Mouse (Mus musculus) intestine, postnatal 0 days (tissue): Measurements from ENCODE around the gene Magi1. TPM values are rescaled to one million over a fixed set of nuclear protein-coding genes. Genes with fewer than 3 reads are reported as not detected.
A peak's percentile ranks its signal among the peaks of the same experiment; 100 is the strongest.

Experiments used
- ATAC-seq: fragments of 200-750 bp; cut with Nextera tagmentation; 2 replicates; pipeline ENCODE4 v1.8.0; 2017; ENCODE audit warnings: mild to moderate bottlenecking, moderate TSS enrichment, moderate library complexity
- H3K27ac ChIP-seq: fragments of 300-500 bp; sonication (generic); 2 replicates; pipeline ENCODE4 v1.5.1; 2014; ENCODE audit warnings: mild to moderate bottlenecking, low read depth, low read length, moderate library complexity
- H3K27me3 ChIP-seq: fragments of 300-500 bp; sonication (generic); replicated peaks from 2 replicates; pipeline ENCODE4 v1.6.1; 2014; ENCODE audit warnings: low read length, mixed read lengths; ENCODE audit not compliant: control insufficient read depth, insufficient read depth
- H3K36me3 ChIP-seq: fragments of 300-500 bp; sonication (generic); 2 replicates; pipeline ENCODE4 v1.6.1; 2014; ENCODE audit warnings: mild to moderate bottlenecking, moderate library complexity; ENCODE audit not compliant: control insufficient read depth, insufficient read depth
- H3K4me1 ChIP-seq: fragments of 300-500 bp; sonication (generic); replicated peaks from 2 replicates; pipeline ENCODE4 v1.6.1; 2014; ENCODE audit warnings: antibody characterized with exemption, low read length, mixed read lengths; ENCODE audit not compliant: control insufficient read depth, insufficient read depth
- H3K4me2 ChIP-seq: fragments of 300-500 bp; sonication (generic); replicated peaks from 2 replicates; pipeline ENCODE4 v1.6.1; 2014; ENCODE audit warnings: low read depth, mild to moderate bottlenecking, moderate library complexity
- H3K4me3 ChIP-seq: fragments of 300-500 bp; sonication (generic); 2 replicates; pipeline ENCODE4 v1.5.1; 2014; ENCODE audit warnings: low read depth, low read length
- H3K9ac ChIP-seq: fragments of 300-500 bp; sonication (generic); 2 replicates; pipeline ENCODE4 v1.6.1; 2014; ENCODE audit warnings: mild to moderate bottlenecking, low read depth, low read length
- H3K9me3 ChIP-seq: fragments of 300-500 bp; sonication (generic); 2 replicates; pipeline ENCODE4 v1.6.1; 2016; ENCODE audit warnings: mixed run types; ENCODE audit not compliant: control insufficient read depth
- CTCF ChIP-seq: sonication (generic); IDR thresholded peaks from 2 replicates; pipeline ENCODE4 v1.5.1; 2016; ENCODE audit warnings: low read depth, mild to moderate bottlenecking, control low read depth, antibody characterized with exemption, moderate library complexity
- WGBS: fragments of 180-500 bp; shearing (Covaris S2); extraction: QIAGEN DNeasy Blood & Tissue Kit; methylation state at CpG from one replicate; pipeline ENCODE4 v1.1.7; 2014; 5-methylcytosine and 5-hydroxymethylcytosine counted together
- polyA plus RNA-seq: library from polyadenylated mRNA; unstranded; fragments of >200 nt; fragmentation: Nextera tagmentation; extraction: Ambion mirVana; gene quantifications from 2 replicates; pipeline ENCODE4 v1.2.1, GENCODE M21; 2015

The Magi1 gene
- polyA plus RNA-seq, 1 experiment from 2014 or later, result 4.2 TPM

DNA sequence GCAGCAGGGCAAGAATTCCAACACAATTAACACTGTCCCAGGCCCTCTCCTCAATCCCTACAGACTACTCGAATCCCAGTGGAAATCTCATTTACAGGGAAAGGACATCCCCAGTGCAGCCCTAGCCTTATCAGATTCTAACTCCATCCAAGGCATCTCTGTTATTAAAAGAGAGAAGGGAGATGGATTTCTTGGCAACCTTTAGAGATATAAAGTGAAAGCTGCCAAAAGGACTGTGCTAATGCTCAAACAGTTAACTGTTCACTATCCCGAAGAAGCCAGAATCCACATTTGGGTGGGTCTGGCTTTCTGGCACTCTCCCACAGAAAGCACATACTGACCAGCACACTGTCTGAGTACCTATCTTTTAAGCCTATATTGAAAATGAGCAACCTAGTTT lies 159.4 kb downstream of the Magi1 start:
- H3K27ac ChIP-seq, result no peak overlapping the region
- H3K9ac ChIP-seq, result no peak overlapping the region
- WGBS, result 41% methylated on average over 2 of the region's 2 CpGs
- no peak for ATAC-seq
- H3K36me3 ChIP-seq, result no peaks in the 10 kb centered on the region
- H3K27me3 ChIP-seq, result no peaks in the 10 kb centered on the region
- no peak overlapping the region for H3K4me3 ChIP-seq
- peaks cover 4% of the 10 kb centered on the region for H3K4me1 ChIP-seq
- no peaks in the 10 kb centered on the region for H3K9me3 ChIP-seq
- no peak overlapping the region for H3K4me2 ChIP-seq
- TF ChIP-seq CTCF, result no peak

GRCm38 (mm10) chr6:94122566-94123150 lies 161.1 kb downstream of the Magi1 start:
- Histone ChIP-seq H3K4me1 (peaks cover 4% of the 10 kb centered on the region; the same call in 1 of the 2 replicates), H3K27ac (no peak overlapping the region), H3K9ac (no peak overlapping the region), H3K4me2 (no peak overlapping the region), H3K9me3 (no peaks in the 10 kb centered on the region), H3K27me3 (no peaks in the 10 kb centered on the region), H3K4me3 (no peak overlapping the region), H3K36me3 (no peaks in the 10 kb centered on the region)
- no peak for ATAC-seq
- 64% methylated on average over 8 of the region's 8 CpGs for WGBS
- TF ChIP-seq CTCF, result no peak

DNA sequence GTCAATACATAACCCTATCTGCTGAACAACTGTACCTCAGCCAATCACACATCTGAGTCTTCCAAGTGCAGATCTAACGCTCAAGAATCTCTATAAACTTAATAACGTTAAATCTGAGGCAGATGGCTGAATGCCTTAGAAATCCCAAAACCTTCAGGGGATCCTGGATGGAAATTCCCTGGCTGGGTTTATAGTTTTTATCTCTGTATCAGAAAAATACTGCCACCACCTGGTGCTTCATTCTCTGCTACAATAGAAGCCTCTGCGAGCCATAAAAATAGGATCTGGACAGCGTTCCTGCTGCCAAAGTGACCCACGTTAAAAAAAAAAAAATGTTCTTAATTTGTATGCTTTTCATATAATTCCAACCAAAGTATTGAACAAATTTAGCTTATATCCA lies 162.2 kb downstream of the Magi1 start:
- no peak overlapping the region for H3K4me3 ChIP-seq
- H3K27me3 ChIP-seq, result no peaks in the 10 kb centered on the region
- no peaks in the 10 kb centered on the region for H3K9me3 ChIP-seq
- ATAC-seq, result no peak
- 0 out of 2 replicates have a peak, but pooled peaks have one; percentile 5 for TF ChIP-seq CTCF
- no peak overlapping the region for H3K27ac ChIP-seq
- peaks cover 4% of the 10 kb centered on the region; the same call in 1 of the 2 replicates for H3K4me1 ChIP-seq
- 49% methylated on average over 5 of the region's 5 CpGs for whole genome bisulfite sequencing
- H3K9ac ChIP-seq, result no peak overlapping the region
- no peaks in the 10 kb centered on the region for H3K36me3 ChIP-seq
- H3K4me2 ChIP-seq, result no peak overlapping the region

DNA sequence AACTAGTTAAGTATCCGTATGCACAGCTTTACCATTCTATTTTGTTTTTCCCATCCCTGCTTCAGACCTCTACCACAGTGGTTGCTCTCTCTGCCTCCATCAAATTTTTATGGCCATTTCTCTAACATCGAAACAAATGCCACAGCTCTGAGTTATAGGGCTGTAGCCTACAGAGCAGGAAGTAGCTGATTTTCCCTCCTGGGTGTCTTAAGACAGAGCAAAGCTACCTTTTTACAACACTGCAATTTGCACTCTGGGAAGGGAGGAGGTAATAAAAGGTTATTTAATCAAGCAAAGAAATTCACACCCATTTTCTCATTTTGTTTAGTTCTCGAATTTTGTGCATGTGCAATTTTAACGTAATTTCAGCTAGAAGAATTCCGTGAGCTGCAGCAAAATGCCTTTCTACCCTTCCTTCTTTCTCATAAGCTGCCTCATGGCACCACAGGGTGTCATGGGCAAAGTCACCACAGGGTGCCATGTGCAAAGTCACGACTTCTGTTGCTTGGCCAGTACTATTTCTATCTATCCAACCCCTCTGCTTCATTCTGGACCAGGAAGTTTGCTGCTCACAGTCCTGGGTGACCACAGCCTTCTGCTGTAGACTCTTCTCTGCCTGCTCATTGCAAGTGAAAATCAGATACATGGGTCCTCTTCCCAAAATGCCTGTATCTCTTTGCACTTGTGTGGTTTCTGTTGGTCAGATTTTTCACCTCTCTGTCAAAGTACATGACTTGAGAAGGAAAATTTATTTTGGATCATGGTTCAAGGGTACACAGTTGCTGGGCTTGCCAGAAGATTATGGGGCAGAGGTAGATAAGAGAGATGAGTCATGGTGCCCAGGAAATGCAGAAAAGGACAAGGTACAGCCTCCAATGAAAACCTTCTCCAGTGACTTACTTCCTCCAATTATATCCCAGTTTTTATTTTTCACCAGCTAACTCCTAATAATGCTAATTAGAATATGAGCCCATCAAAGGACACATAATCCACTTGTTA lies 167.0 kb downstream of the Magi1 start:
- Histone ChIP-seq H3K9me3 (no peaks in the 10 kb centered on the region), H3K27ac (peak overlapping the region; percentile 62), H3K4me2 (peak overlapping the region; percentile 28; the same call in 1 of the 2 replicates), H3K4me3 (no peak overlapping the region), H3K9ac (no peak overlapping the region), H3K4me1 (0 out of 2 replicates have a peak, but pooled peaks cover 10% of the 10 kb centered on the region), H3K36me3 (no peaks in the 10 kb centered on the region), H3K27me3 (no peaks in the 10 kb centered on the region)
- peak; percentile 1; the same call in 1 of the 2 replicates for TF ChIP-seq CTCF
- 52% methylated on average over 6 of the region's 6 CpGs for WGBS
- ATAC-seq, result peak; percentile 78

DNA sequence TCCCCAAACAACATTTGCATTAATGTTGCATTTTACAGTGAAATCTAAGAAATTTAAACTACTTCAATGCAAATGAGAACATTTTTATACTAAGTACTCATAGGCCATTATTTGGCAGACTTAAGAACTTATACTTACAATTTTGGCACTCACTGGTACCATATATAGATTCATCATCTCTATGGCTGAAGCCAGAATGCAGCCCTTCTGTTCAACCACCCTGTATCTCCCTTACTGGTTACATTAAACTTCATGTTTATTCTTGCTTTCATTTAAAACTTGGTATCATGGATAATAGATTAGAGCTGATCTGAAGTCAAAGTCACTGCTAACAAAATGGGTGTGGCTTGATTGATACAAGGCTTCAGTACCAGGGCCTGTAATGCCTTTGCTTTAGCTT lies 171.9 kb downstream of the Magi1 start:
- no peaks in the 10 kb centered on the region for H3K9me3 ChIP-seq
- H3K27ac ChIP-seq, result no peak overlapping the region
- no peaks in the 10 kb centered on the region for H3K27me3 ChIP-seq
- H3K4me1 ChIP-seq, result 0 out of 2 replicates have a peak, but pooled peaks cover 10% of the 10 kb centered on the region
- ATAC-seq, result no peak
- TF ChIP-seq CTCF, result no peak
- no peak overlapping the region for H3K9ac ChIP-seq
- no peak overlapping the region for H3K4me2 ChIP-seq
- no peaks in the 10 kb centered on the region for H3K36me3 ChIP-seq
- H3K4me3 ChIP-seq, result no peak overlapping the region

DNA sequence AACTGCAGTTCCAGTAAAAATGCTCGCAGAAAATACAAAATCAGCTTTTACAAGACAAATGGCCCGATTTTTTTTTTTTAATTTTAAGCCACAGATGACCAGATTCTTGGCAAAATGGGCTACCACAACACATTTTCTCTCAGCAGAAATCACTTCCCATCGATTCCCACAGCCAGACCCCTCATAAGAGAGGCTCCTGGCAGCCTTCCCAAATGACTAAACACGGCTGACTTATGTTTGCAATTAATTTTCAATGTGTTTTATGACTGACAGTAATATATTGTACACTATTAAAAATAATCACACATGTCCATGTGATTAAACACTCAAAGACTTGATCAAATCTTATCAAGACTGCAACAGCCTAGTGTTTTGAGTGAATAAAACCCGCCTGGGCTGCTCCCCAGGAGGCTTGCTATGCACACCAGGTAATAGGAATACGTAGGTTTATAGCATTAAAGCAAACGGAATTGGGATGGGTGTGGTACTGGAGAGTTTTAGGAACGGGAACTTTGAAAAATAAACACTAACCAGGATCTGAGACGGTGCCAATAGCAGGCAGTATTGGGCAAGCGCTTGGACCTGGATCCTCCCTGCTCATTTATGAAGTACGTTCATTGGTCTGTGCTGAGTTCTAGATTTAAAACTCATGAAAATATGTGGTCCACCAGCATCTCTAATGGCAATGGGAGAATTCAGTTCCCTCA lies 176.2 kb downstream of the Magi1 start:
- TF ChIP-seq CTCF, result no peak
- Histone ChIP-seq H3K27ac (no peak overlapping the region), H3K9me3 (no peaks in the 10 kb centered on the region), H3K4me1 (0 out of 2 replicates have a peak, but pooled peaks cover 5% of the 10 kb centered on the region), H3K27me3 (no peaks in the 10 kb centered on the region), H3K36me3 (no peaks in the 10 kb centered on the region), H3K9ac (no peak overlapping the region), H3K4me3 (no peak overlapping the region), H3K4me2 (no peak overlapping the region)
- 32% methylated on average over 11 of the region's 11 CpGs for WGBS
- no peak for ATAC-seq
